Mouse (Mus musculus) hindbrain, embryonic 14.5 days (tissue): ENCODE data around the gene Wnt1. TPM values are rescaled to one million over a fixed set of nuclear protein-coding genes. Genes with fewer than 3 reads are reported as not detected.
A peak's percentile ranks its signal among the peaks of the same experiment; 100 is the strongest.

Experiments used
- ATAC-seq: fragments of 200-750 bp; cut with Nextera tagmentation; 2 replicates; pipeline ENCODE4 v1.8.0; 2017; ENCODE audit warnings: moderate number of reproducible peaks, mild to moderate bottlenecking, moderate TSS enrichment, moderate library complexity; ENCODE audit not compliant: low FRiP score
- DNase-seq: peaks from one replicate; pipeline ENCODE4 v3.0.0-alpha.2; 2015; ENCODE audit warnings: low spot score
- H3K27ac ChIP-seq: fragments of 300-500 bp; sonication (generic); 2 replicates; pipeline ENCODE4 v1.5.1; 2014; ENCODE audit warnings: mild to moderate bottlenecking, moderate library complexity
- H3K27me3 ChIP-seq: fragments of 300-500 bp; sonication (generic); 2 replicates; pipeline ENCODE4 v1.6.1; 2014; ENCODE audit warnings: mild to moderate bottlenecking, low read length, mixed read lengths; ENCODE audit not compliant: control insufficient read depth, insufficient read depth
- H3K36me3 ChIP-seq: fragments of 300-500 bp; sonication (generic); replicated peaks from 2 replicates; pipeline ENCODE4 v1.6.1; 2014; ENCODE audit not compliant: control insufficient read depth, insufficient read depth
- H3K4me1 ChIP-seq: fragments of 300-500 bp; sonication (generic); replicated peaks from 2 replicates; pipeline ENCODE4 v1.6.1; 2014; ENCODE audit warnings: antibody characterized with exemption, low read length, mixed read lengths; ENCODE audit not compliant: control insufficient read depth, insufficient read depth
- H3K4me2 ChIP-seq: fragments of 300-500 bp; sonication (generic); replicated peaks from 2 replicates; pipeline ENCODE4 v1.6.1; 2014; ENCODE audit warnings: mild to moderate bottlenecking, moderate library complexity
- H3K4me3 ChIP-seq: fragments of 300-500 bp; sonication (generic); replicated peaks from 2 replicates; pipeline ENCODE4 v1.5.1; 2014; ENCODE audit warnings: mild to moderate bottlenecking, low read length
- H3K9ac ChIP-seq: fragments of 300-500 bp; sonication (generic); 2 replicates; pipeline ENCODE4 v1.6.1; 2014
- H3K9me3 ChIP-seq: fragments of 300-500 bp; sonication (generic); 2 replicates; pipeline ENCODE4 v1.6.1; 2016; ENCODE audit warnings: low read length; ENCODE audit not compliant: control insufficient read depth
- WGBS: fragments of 180-500 bp; shearing (Covaris S2); extraction: QIAGEN DNeasy Blood & Tissue Kit; methylation state at CpG from one replicate; pipeline ENCODE4 v1.1.7; 2014; 5-methylcytosine and 5-hydroxymethylcytosine counted together
- polyA plus RNA-seq: library from polyadenylated mRNA; unstranded; fragments of >200 nt; fragmentation: Nextera tagmentation; extraction: Ambion mirVana; gene quantifications from 2 replicates; pipeline ENCODE4 v1.2.1, GENCODE M21; 2014

Wnt1 gene
- polyA plus RNA-seq, 1 experiment from 2014 or later: 2.1 TPM

DNA sequence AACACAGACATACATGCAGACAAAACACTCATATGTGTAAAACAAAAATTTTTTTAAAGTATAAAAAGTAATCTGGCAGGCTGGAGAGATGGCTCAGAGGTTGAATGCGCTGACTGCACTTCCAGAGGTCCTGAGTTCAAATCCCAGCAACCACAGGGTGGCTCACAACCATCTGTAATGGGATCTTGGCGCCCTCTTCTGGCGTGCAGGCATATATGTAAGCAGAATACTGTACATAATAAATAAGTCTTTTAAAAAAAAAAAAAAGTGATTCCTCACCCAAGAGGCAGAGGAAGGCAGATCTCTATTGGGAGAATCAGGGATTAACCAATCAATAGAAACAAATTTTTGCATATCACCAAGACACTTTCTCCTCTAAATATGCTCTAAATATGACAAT, 33.8 kb downstream of the Wnt1 start:
- Histone ChIP-seq H3K9me3 (no peaks in the 10 kb centered on the region), H3K4me1 (no peaks in the 10 kb centered on the region), H3K27ac (no peak overlapping the region), H3K4me2 (no peak overlapping the region), H3K9ac (no peak overlapping the region), H3K27me3 (no peaks in the 10 kb centered on the region), H3K4me3 (no peak overlapping the region), H3K36me3 (peaks cover 39% of the 10 kb centered on the region)
- 58% methylated on average over 3 of the region's 3 CpGs for WGBS
- ATAC-seq (no peak), DNase-seq (no peak)

GRCm38 (mm10) chr15:98827611-98828011, 38.0 kb downstream of the Wnt1 start:
- no peak overlapping the region for H3K4me3 ChIP-seq
- no peaks in the 10 kb centered on the region for H3K9me3 ChIP-seq
- H3K27ac ChIP-seq: no peak overlapping the region
- no peak overlapping the region for H3K9ac ChIP-seq
- peaks cover 10% of the 10 kb centered on the region for H3K4me1 ChIP-seq
- 93% methylated on average over 7 of the region's 7 CpGs for WGBS
- no peak overlapping the region for H3K4me2 ChIP-seq
- H3K27me3 ChIP-seq: no peaks in the 10 kb centered on the region
- ATAC-seq (no peak), DNase-seq (no peak)
- peaks cover 20% of the 10 kb centered on the region for H3K36me3 ChIP-seq

DNA sequence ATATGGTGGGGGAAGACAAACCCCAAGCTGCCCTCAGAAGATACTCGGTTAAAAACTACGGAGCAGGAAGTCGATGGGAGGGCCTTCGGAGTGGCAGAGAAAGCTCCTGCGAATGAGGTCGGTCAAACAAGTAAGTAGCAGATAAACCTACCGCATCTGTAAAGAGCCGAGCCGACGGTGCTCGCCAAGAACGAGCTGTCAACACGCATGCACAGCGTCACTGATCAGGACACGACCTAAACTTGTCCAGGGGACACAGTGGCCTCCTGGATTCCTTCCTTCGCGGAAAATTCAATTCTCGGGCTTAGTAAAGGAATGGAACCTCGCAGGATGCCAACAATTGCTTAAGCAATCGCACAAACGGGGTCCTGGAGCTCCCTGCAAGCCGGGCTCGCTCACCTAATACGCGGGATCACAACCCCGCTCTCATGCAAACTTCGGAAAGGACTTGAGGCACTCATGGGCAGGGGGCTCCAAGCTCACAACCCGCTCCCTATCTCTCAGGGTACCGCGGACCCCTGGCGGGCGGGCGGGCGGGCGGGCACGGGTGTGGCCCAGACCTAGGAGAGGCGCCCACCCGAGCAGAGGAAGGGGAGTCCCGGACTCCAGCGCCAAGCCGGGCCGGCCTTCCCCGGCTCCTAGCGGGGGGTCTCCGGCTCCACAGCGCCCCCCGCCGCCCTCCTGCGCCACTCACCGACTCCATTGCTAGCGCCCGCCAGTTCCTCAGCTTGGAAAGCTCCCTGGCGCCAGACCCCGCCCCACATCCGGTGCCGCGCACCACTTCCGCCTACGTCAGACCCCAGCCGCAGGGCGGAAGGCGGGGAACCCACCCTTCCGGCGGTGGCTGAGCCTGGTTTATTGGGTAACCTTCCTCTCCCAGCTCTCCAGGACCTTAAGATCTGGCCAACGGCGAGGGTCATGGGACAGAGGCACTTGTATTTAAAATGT, 41.4 kb downstream of the Wnt1 start, which contains the start of gene Prkag1:
Gene Prkag1, minus strand, starts transcription at position 786 of the 948 bp plus-strand sequence.
- Histone ChIP-seq H3K27me3 (no peaks in the 10 kb centered on the region), H3K27ac (peak within 1 kb of the TSS; percentile 85), H3K4me3 (peak within 1 kb of the TSS; percentile 79), H3K9ac (peak within 1 kb of the TSS; percentile 83), H3K4me2 (peak within 1 kb of the TSS; percentile 77), H3K36me3 (peaks cover 35% of the 10 kb centered on the region), H3K4me1 (peaks cover 10% of the 10 kb centered on the region), H3K9me3 (no peaks in the 10 kb centered on the region)
- ATAC-seq (peak; percentile 97), DNase-seq (peak; percentile 97)
- under 1% methylated on average over 56 of the region's 66 CpGs for WGBS

DNA sequence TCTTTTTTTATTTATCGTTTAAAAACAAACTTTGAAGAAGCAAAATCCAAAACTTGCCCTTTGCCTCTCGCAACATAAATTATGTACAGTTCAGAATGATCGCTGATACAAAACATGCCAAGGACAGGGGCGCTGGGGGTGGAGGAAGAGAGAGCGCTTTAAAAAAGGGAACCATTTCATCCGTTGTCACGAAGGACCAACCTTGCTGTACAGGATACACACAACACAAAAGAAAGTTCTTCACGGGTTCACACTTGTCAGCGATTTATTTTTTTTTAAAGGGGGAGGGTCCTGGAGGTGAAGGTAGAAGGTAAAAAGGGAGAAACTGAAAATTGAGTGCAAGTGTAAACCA, 42.0 kb downstream of the Wnt1 start:
- ATAC-seq: peak; percentile 21; the same call in 1 of the 2 replicates
- Histone ChIP-seq H3K4me1 (peaks cover 10% of the 10 kb centered on the region), H3K9me3 (no peaks in the 10 kb centered on the region), H3K36me3 (peaks cover 42% of the 10 kb centered on the region), H3K4me2 (peak overlapping the region; percentile 77), H3K27me3 (no peaks in the 10 kb centered on the region), H3K27ac (peak overlapping the region; percentile 85), H3K9ac (peak overlapping the region; percentile 55), H3K4me3 (peak overlapping the region; percentile 79)
- WGBS: 13% methylated on average over 9 of the region's 9 CpGs
- no peak for DNase-seq

DNA sequence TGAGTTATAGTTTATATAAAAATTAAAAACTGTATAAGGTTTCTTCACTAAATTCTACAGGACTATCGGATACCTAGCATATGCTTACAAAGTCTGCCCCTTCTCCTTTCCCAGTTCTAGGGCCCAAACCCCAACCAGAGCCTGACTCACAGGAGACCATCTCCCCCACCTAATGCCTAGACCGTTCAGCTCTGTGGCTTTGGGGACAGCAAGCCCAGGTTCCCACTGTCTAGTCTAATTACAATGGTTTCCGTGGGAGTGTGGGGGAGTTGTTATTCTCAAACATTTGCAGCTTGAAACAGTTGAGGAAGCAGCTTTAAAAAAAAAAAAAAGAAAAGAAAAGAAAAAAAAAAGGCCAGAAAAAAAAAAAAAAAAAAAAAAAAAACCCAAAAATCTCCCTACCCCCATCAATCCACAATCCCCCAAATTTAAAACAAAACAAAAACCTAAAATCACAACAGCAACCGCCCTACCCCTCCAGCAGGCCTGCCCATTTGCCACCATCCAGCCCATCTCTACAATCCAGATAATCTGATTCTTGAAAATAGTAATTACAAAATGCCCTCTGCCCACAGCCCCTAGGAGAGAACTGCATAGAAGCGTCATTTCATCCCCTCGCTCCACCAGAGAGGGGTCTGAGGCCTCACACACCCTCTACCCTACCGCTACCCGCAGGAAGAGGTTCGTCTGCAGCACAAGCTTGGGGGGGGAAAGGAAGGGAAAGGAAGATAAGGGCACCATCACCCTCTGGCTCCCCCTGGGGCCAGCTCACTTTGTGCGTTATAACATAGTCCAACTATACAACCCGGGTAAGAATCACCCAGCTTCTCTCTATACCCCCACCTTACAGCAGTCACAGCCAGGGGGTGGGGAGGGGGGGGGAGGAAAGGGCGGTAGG, 42.8 kb downstream of the Wnt1 start:
- Histone ChIP-seq H3K4me2 (peak overlapping the region; percentile 77), H3K36me3 (peaks cover 49% of the 10 kb centered on the region), H3K9ac (no peak overlapping the region), H3K9me3 (no peaks in the 10 kb centered on the region), H3K4me1 (peaks cover 10% of the 10 kb centered on the region), H3K27me3 (no peaks in the 10 kb centered on the region), H3K4me3 (0 out of 2 replicates have a peak overlapping the region, but pooled peaks have one; percentile 79), H3K27ac (peak overlapping the region; percentile 85)
- DNase-seq (no peak), ATAC-seq (no peak)
- WGBS: 65% methylated on average over 12 of the region's 12 CpGs

DNA sequence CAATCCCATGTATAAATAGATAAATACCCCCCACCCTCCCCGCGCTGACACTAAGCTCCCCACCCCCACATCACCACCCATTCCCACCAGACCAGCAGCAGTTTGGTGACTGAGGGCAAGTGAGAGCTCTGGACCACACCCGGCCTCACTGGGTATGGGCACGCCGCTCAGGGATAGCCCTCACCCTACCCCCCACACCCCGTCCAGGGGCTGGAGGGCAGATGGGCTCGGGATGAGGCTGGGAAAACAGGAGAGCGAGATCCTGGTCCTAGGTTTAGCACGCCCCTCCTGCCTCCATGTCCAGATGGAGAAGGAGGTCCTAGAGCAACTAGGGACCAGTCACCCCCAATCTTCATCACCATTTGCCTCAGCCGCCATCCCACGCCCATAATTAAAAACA, 43.6 kb downstream of the Wnt1 start:
- no peak overlapping the region for H3K4me3 ChIP-seq
- no peak overlapping the region for H3K4me2 ChIP-seq
- no peak for ATAC-seq
- H3K9me3 ChIP-seq: no peaks in the 10 kb centered on the region
- H3K4me1 ChIP-seq: peaks cover 10% of the 10 kb centered on the region
- no peaks in the 10 kb centered on the region for H3K27me3 ChIP-seq
- DNase-seq: no peak
- no peak overlapping the region for H3K27ac ChIP-seq
- H3K9ac ChIP-seq: no peak overlapping the region
- 91% methylated on average over 11 of the region's 11 CpGs for WGBS
- peaks cover 58% of the 10 kb centered on the region for H3K36me3 ChIP-seq

GRCm38 (mm10) chr15:98834059-98834458, 44.4 kb downstream of the Wnt1 start:
- H3K27ac ChIP-seq: no peak overlapping the region
- WGBS: 91% methylated on average over 11 of the region's 13 CpGs
- ATAC-seq: no peak
- peaks cover 66% of the 10 kb centered on the region for H3K36me3 ChIP-seq
- DNase-seq: no peak
- H3K27me3 ChIP-seq: no peaks in the 10 kb centered on the region
- H3K9ac ChIP-seq: no peak overlapping the region
- H3K4me3 ChIP-seq: no peak overlapping the region
- H3K4me1 ChIP-seq: peaks cover 10% of the 10 kb centered on the region
- no peak overlapping the region for H3K4me2 ChIP-seq
- no peaks in the 10 kb centered on the region for H3K9me3 ChIP-seq

DNA sequence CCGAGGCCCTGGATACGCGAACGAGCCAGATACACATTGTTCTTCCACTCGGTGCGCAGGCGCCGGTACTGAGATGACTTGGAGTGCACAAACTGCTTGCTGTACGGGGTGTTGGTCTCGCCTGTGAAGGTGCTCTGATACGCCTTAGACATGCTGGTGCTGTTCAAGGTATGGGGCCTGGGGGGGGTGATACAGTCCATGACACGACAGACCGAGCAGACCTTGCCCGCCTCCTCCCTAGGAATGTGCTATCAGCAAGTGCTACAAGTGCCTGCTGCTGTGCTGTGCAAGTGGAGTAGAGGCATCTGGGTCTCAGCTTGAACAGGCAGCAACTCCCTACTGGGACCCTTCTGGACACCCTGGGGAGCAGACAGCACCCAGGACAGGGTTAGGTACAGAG, 45.6 kb downstream of the Wnt1 start:
- DNase-seq: no peak
- WGBS: 96% methylated on average over 14 of the region's 14 CpGs
- no peaks in the 10 kb centered on the region for H3K27me3 ChIP-seq

More for the DNA sequence above, 45.6 kb downstream of the Wnt1 start:
- H3K36me3 ChIP-seq: peaks cover 78% of the 10 kb centered on the region
- no peak overlapping the region for H3K27ac ChIP-seq
- peaks cover 5% of the 10 kb centered on the region for H3K4me1 ChIP-seq
- no peak overlapping the region for H3K9ac ChIP-seq
- H3K4me3 ChIP-seq: no peak overlapping the region
- no peaks in the 10 kb centered on the region for H3K9me3 ChIP-seq
- no peak for ATAC-seq
- H3K4me2 ChIP-seq: no peak overlapping the region
